In genomic region chr14:74948014-74948396, GRCm38 (mm10) we compare ENCODE assay signal across 8 mouse cellular contexts. TPM values are rescaled to one million over a fixed set of nuclear protein-coding genes. Genes with fewer than 3 reads are reported as not detected.
A peak's percentile ranks its signal among the peaks of the same experiment; 100 is the strongest.
DNase-seq lines count a peak whose midpoint lies in the region; ATAC-seq lines count a peak whose summit lies in the region.

No protein-coding gene starts in this region.

- DNase-seq in kidney, postnatal 4 days, result no peak
- no peak for DNase-seq in thymus, postnatal 25 days
- no peak for DNase-seq in left cerebral cortex, postnatal 10 days (ENCODE audit: extremely low spot score in 1 of 2, low spot score in 2 of 2)
- no peak for DNase-seq in adipocyte (ENCODE audit: low spot score)

- no peaks in the 10 kb centered on the region for H3K9me3 ChIP-seq in kidney, embryonic 15.5 days (replicated peaks)
- no peaks in the 10 kb centered on the region for H3K9me3 ChIP-seq in hindbrain, embryonic 13.5 days
- H3K9me3 ChIP-seq in midbrain, embryonic 13.5 days, result no peaks in the 10 kb centered on the region

- 25% methylated on average over 13 of the region's 13 CpGs for WGBS in kidney, embryonic 15.5 days
- 29% methylated on average over 13 of the region's 13 CpGs for whole genome bisulfite sequencing in hindbrain, embryonic 13.5 days
- WGBS in midbrain, embryonic 13.5 days, result 31% methylated on average over 13 of the region's 13 CpGs

- peak overlapping the region; percentile 82 for H3K9ac ChIP-seq in kidney, embryonic 15.5 days
- H3K9ac ChIP-seq in hindbrain, embryonic 13.5 days, result peak overlapping the region; percentile 91
- peak overlapping the region; percentile 87 for H3K9ac ChIP-seq in midbrain, embryonic 13.5 days (replicated peaks)

- H3K27ac ChIP-seq in kidney, embryonic 15.5 days, result peak overlapping the region; percentile 95
- peak overlapping the region; percentile 55; the same call in 1 of the 2 replicates for H3K27ac ChIP-seq in brown adipose tissue, adult 24 weeks (replicated peaks; ENCODE audit: low read depth, low read length)
- H3K27ac ChIP-seq in hindbrain, embryonic 13.5 days, result peak overlapping the region; percentile 94
- H3K27ac ChIP-seq in midbrain, embryonic 13.5 days, result peak overlapping the region; percentile 87

- peak overlapping the region; percentile 83 for H3K4me2 ChIP-seq in kidney, embryonic 15.5 days
- peak overlapping the region; percentile 85 for H3K4me2 ChIP-seq in hindbrain, embryonic 13.5 days
- H3K4me2 ChIP-seq in midbrain, embryonic 13.5 days (replicated peaks), result peak overlapping the region; percentile 79

- no peaks in the 10 kb centered on the region for H3K27me3 ChIP-seq in kidney, embryonic 15.5 days
- no peaks in the 10 kb centered on the region for H3K27me3 ChIP-seq in hindbrain, embryonic 13.5 days
- H3K27me3 ChIP-seq in midbrain, embryonic 13.5 days, result no peaks in the 10 kb centered on the region

- peak overlapping the region; percentile 85 for H3K4me3 ChIP-seq in kidney, embryonic 15.5 days (replicated peaks)
- H3K4me3 ChIP-seq in brown adipose tissue, adult 24 weeks (ENCODE audit: insufficient read depth, low read depth, low read length), result peak overlapping the region; percentile 100
- H3K4me3 ChIP-seq in hindbrain, embryonic 13.5 days, result peak overlapping the region; percentile 89
- peak overlapping the region; percentile 84 for H3K4me3 ChIP-seq in midbrain, embryonic 13.5 days (replicated peaks)

- peaks cover 44% of the 10 kb centered on the region for H3K4me1 ChIP-seq in kidney, embryonic 15.5 days
- peaks cover 6% of the 10 kb centered on the region for H3K4me1 ChIP-seq in brown adipose tissue, adult 24 weeks (ENCODE audit: control insufficient read depth, insufficient read depth, insufficient read length, low read length)
- peaks cover 30% of the 10 kb centered on the region for H3K4me1 ChIP-seq in hindbrain, embryonic 13.5 days (replicated peaks)
- peaks cover 20% of the 10 kb centered on the region for H3K4me1 ChIP-seq in midbrain, embryonic 13.5 days (replicated peaks)

- no peaks in the 10 kb centered on the region for H3K36me3 ChIP-seq in kidney, embryonic 15.5 days
- no peaks in the 10 kb centered on the region for H3K36me3 ChIP-seq in hindbrain, embryonic 13.5 days
- H3K36me3 ChIP-seq in midbrain, embryonic 13.5 days, result no peaks in the 10 kb centered on the region

- intact Hi-C loops in left cerebral cortex, postnatal 10 days (cut with DNase I), result loop anchor here (2.0 to 10.0 kb wide), 6 partner anchors 41 to 183 kb away; no protein-coding TSS in a partner anchor

- no peak for ATAC-seq in kidney, embryonic 15.5 days (replicated peaks; ENCODE audit: low FRiP score)
- ATAC-seq in hindbrain, embryonic 13.5 days (ENCODE audit: low FRiP score), result no peak
- ATAC-seq in midbrain, embryonic 13.5 days, result no peak

RNA-seq across cellular contexts. Expression of gene Lrch1, which starts 0.3 kb away (rescaled TPM):
- 20.1 and 20.8 TPM in 2 replicates for polyA plus RNA-seq in kidney, embryonic 15.5 days (2015; fragmentation: Nextera tagmentation; extraction: Ambion mirVana)
- 3.8 and 7.1 TPM in 2 replicates for polyA plus RNA-seq in brown adipose tissue, adult 24 weeks (2012; ENCODE audit: insufficient read depth, insufficient read length, missing spikeins)
- polyA plus RNA-seq in hindbrain, embryonic 13.5 days (2015; fragmentation: Nextera tagmentation; extraction: Ambion mirVana), result 13.1 and 13.2 TPM in 2 replicates
- 9.7 and 10.0 TPM in 2 replicates for polyA plus RNA-seq in midbrain, embryonic 13.5 days (2015; fragmentation: Nextera tagmentation; extraction: Ambion mirVana)
- 10 to 100 TPM; 28.6 to 52.3 TPM for total RNA-seq in left cerebral cortex, postnatal 10 days (2021)
